Mouse (Mus musculus): ENCODE measurements around the gene Gm20441. TPM values are rescaled to one million over a fixed set of nuclear protein-coding genes. Genes with fewer than 3 reads are reported as not detected.
A peak's percentile ranks its signal among the peaks of the same experiment; 100 is the strongest.
"Not testable (repeated sequence)": the region's sequence is repeated elsewhere in the genome, so short reads cannot be mapped to it uniquely, and the experiment has no call there.

Gm20441 gene
- total RNA-seq, 2 experiments from 2014 or later: not detected

GRCm38 (mm10) chr10:75789081-75789735 lies 8.5 kb upstream of the Gm20441 start:
- no peak for DNase-seq (ENCODE audit: extremely low spot score in 1 of 2, low spot score in 2 of 2)
- intact Hi-C loops (cut with DNase I): no loop called here

- intact Hi-C loops (cut with DNase I): no loop called here
- no peak for DNase-seq (ENCODE audit: extremely low spot score in 1 of 2, low spot score in 2 of 2)
Measured at GRCm38 (mm10) chr10:75788277-75788676, 7.5 kb upstream of the Gm20441 start.

- intact Hi-C loops (cut with DNase I): no loop called here
- no peak for DNase-seq (ENCODE audit: extremely low spot score in 1 of 2, low spot score in 2 of 2)
Measured at GRCm38 (mm10) chr10:75785442-75785841, 4.7 kb upstream of the Gm20441 start.

GRCm38 (mm10) chr10:75779206-75780174 lies 1.3 kb downstream of the Gm20441 start:
- intact Hi-C loops (cut with DNase I): no loop called here
- no peak for DNase-seq (ENCODE audit: extremely low spot score in 1 of 2, low spot score in 2 of 2)

GRCm38 (mm10) chr10:75777885-75778284 lies 2.9 kb downstream of the Gm20441 start:
- intact Hi-C loops (cut with DNase I): no loop called here
- no peak for DNase-seq (ENCODE audit: extremely low spot score in 1 of 2, low spot score in 2 of 2)

GRCm38 (mm10) chr10:75776562-75776961 lies 4.2 kb downstream of the Gm20441 start:
- intact Hi-C loops (cut with DNase I): no loop called here
- no peak for DNase-seq (ENCODE audit: extremely low spot score in 1 of 2, low spot score in 2 of 2)

GRCm38 (mm10) chr10:75774587-75774986 lies 6.2 kb downstream of the Gm20441 start:
- intact Hi-C loops (cut with DNase I): loop anchor here (5.0 kb wide), 1 partner anchor 58 kb away; no protein-coding TSS in a partner anchor
- DNase-seq (ENCODE audit: extremely low spot score in 1 of 2, low spot score in 2 of 2): no peak

- DNase-seq (ENCODE audit: extremely low spot score in 1 of 2, low spot score in 2 of 2): no peak
- intact Hi-C loops (cut with DNase I): loop anchor here (5.0 kb wide), 1 partner anchor 58 kb away; no protein-coding TSS in a partner anchor
Measured at GRCm38 (mm10) chr10:75774102-75774501, 6.7 kb downstream of the Gm20441 start.

- intact Hi-C loops (cut with DNase I): loop anchor here (5.0 kb wide), 1 partner anchor 59 kb away; no protein-coding TSS in a partner anchor
- DNase-seq (ENCODE audit: extremely low spot score in 1 of 2, low spot score in 2 of 2): peak; percentile 86 to 91
Measured at GRCm38 (mm10) chr10:75772795-75773664, 7.7 kb downstream of the Gm20441 start, which contains the start of gene Ddt. Ddt (minus strand) TSS chr10:75773414.

- intact Hi-C loops (cut with DNase I); DNase-seq (ENCODE audit: extremely low spot score in 1 of 2, low spot score in 2 of 2): not testable (repeated sequence)
Measured at GRCm38 (mm10) chr10:75767756-75768155, 13.0 kb downstream of the Gm20441 start.

GRCm38 (mm10) chr10:75766856-75767255 lies 13.9 kb downstream of the Gm20441 start:
- intact Hi-C loops (cut with DNase I): no loop called here
- DNase-seq (ENCODE audit: extremely low spot score in 1 of 2, low spot score in 2 of 2): no peak

GRCm38 (mm10) chr10:75764519-75765473 lies 16.0 kb downstream of the Gm20441 start:
- intact Hi-C loops (cut with DNase I): no loop called here
- peak in 1 of 2 experiments; percentile 70 for DNase-seq (ENCODE audit: extremely low spot score in 1 of 2, low spot score in 2 of 2)

GRCm38 (mm10) chr10:75763682-75764518 lies 16.9 kb downstream of the Gm20441 start, which contains the start of gene Cabin1:
Cabin1 (minus strand) TSS chr10:75764341.
- peak; percentile 98 for DNase-seq (ENCODE audit: extremely low spot score in 1 of 2, low spot score in 2 of 2)
- intact Hi-C loops (cut with DNase I): no loop called here

- no peak for DNase-seq (ENCODE audit: extremely low spot score in 1 of 2, low spot score in 2 of 2)
Measured at GRCm38 (mm10) chr10:75762413-75762812, 18.3 kb downstream of the Gm20441 start.

GRCm38 (mm10) chr10:75760311-75760710 lies 20.4 kb downstream of the Gm20441 start:
- intact Hi-C loops (cut with DNase I): no loop called here
- DNase-seq (ENCODE audit: extremely low spot score in 1 of 2, low spot score in 2 of 2): no peak

More at GRCm38 (mm10) chr10:75762413-75762812, 18.3 kb downstream of the Gm20441 start:
- intact Hi-C loops (cut with DNase I): no loop called here

- intact Hi-C loops (cut with DNase I): no loop called here
Measured at GRCm38 (mm10) chr10:75756719-75757118, 24.0 kb downstream of the Gm20441 start.

GRCm38 (mm10) chr10:75744017-75744416 lies 36.7 kb downstream of the Gm20441 start:
- intact Hi-C loops (cut with DNase I): loop anchor here (2.0 to 10.0 kb wide), 2 partner anchors 109 to 211 kb away; partner anchors contain the start of gene Gm5134
- DNase-seq (ENCODE audit: extremely low spot score in 1 of 2, low spot score in 2 of 2): peak; percentile 86 to 88

More at GRCm38 (mm10) chr10:75756719-75757118, 24.0 kb downstream of the Gm20441 start:
- DNase-seq (ENCODE audit: extremely low spot score in 1 of 2, low spot score in 2 of 2): no peak

Data from left cerebral cortex, postnatal 10 days (tissue).